Mouse (Mus musculus): ENCODE results near the gene Sparc.

Sparc gene

GRCm38 (mm10) chr11:55358094-55358783 lies 64.7 kb downstream of the Sparc start:
- no peak for DNase-seq

DNA sequence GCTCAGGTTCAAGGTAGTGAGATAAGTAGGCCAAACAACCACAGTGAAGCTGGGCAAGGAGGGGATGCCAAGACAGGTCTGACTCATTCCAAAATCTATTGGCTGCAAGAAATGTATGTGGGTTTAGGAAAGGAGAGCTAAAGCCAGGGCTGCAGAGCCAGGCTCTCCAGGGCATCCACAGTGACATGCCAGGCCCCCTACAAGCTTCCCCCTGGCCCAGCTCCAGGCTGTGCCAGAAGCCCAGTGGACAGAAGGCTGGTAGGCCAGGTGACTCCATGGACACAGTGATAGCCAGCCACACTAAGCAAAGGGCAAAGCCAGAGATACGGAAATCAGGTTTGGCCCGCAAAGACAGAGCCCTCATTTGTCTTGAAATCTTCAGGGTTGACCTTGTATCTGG lies 66.1 kb downstream of the Sparc start:
- no peak for DNase-seq

Measured in heart, adult 11 months (tissue).